14 mouse cellular contexts compared by ENCODE assay signal in the genomic region with DNA sequence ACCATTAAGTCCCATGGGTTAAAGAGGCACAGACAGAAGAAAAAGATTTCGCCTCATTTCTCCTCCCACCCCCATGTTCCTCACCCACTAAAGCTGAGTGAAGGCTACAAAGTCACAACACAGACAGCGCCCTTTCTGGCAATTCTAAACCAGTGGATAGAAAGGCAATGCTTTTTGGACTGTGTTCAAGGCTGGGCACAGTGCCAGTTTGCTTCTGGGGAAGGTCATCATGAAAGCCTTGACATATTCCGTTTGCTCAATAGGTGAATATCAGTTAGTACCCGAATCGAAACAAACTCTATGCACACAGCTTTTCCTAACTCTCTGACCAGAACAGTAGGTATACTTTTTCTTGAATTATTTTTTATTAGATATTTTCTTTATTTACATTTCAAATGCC. TPM values are rescaled to one million over a fixed set of nuclear protein-coding genes. Genes with fewer than 3 reads are reported as not detected.
DNase-seq lines count a peak whose midpoint lies in the region; ATAC-seq lines count a peak whose summit lies in the region.
"Had no signal": no experiment of that assay in that cellular context is flagged by ENCODE, and none has a peak within 500 bp of the region (broad histone marks: within the 10 kb centered on the region; RNA-seq: fewer than 3 reads in every experiment).

No protein-coding gene starts in this region.

- no peaks in the 10 kb centered on the region for H3K27me3 ChIP-seq in liver, embryonic 11.5 days (replicated peaks; ENCODE audit: control insufficient read depth, insufficient read depth, low read length)
- H3K27me3 ChIP-seq: limb, embryonic 15.5 days; midbrain, embryonic 12.5 days had no signal

- ATAC-seq in liver, embryonic 11.5 days (replicated peaks; ENCODE audit: low FRiP score): no peak
- ATAC-seq: forebrain, embryonic 16.5 days had no signal

- H3K4me3 ChIP-seq in liver, embryonic 11.5 days (ENCODE audit: low read depth, low read length): no peak overlapping the region
- H3K4me3 ChIP-seq: limb, embryonic 15.5 days; midbrain, embryonic 12.5 days had no signal

- no peaks in the 10 kb centered on the region for H3K9me3 ChIP-seq in liver, embryonic 11.5 days (ENCODE audit: control insufficient read depth, low read length)
- H3K9me3 ChIP-seq: limb, embryonic 15.5 days; midbrain, embryonic 12.5 days had no signal

- intact Hi-C loops in heart, postnatal 36 days (cut with DNase I): no loop called here

- no peaks in the 10 kb centered on the region for H3K36me3 ChIP-seq in liver, embryonic 11.5 days (ENCODE audit: control insufficient read depth, insufficient read depth, low read length)
- H3K36me3 ChIP-seq: G1E; limb, embryonic 15.5 days; midbrain, embryonic 12.5 days had no signal

- H3K9ac ChIP-seq in liver, embryonic 11.5 days (ENCODE audit: low read depth, low read length): no peak overlapping the region
- H3K9ac ChIP-seq: limb, embryonic 15.5 days; midbrain, embryonic 12.5 days had no signal

- no peak overlapping the region for H3K27ac ChIP-seq in liver, embryonic 11.5 days (ENCODE audit: low read depth, low read length)
- H3K27ac ChIP-seq: limb, embryonic 15.5 days; midbrain, embryonic 12.5 days had no signal

- 80% methylated on average over 5 of the region's 5 CpGs for WGBS in liver, embryonic 11.5 days

- peak; percentile 15 for DNase-seq in liver
- DNase-seq in liver, embryonic 11.5 days (ENCODE audit: low spot score): no peak
- DNase-seq in adrenal gland, postnatal 25 days: peak; percentile 93
- DNase-seq in heart, postnatal 36 days: peak; percentile 5 to 22
- peak; percentile 11 for DNase-seq in ovary, postnatal 10 days (ENCODE audit: low spot score)
- no peak for DNase-seq in cerebellum, adult 9-10 months
- DNase-seq in layer of hippocampus, postnatal 36 days: no peak

- H3K4me1 ChIP-seq in liver, embryonic 11.5 days (replicated peaks; ENCODE audit: control insufficient read depth, insufficient read depth, low read length): no peaks in the 10 kb centered on the region
- H3K4me1 ChIP-seq: limb, embryonic 15.5 days; midbrain, embryonic 12.5 days had no signal

- H3K4me2 ChIP-seq in liver, embryonic 11.5 days: no peak overlapping the region
- H3K4me2 ChIP-seq: limb, embryonic 15.5 days; midbrain, embryonic 12.5 days had no signal

RNA-seq across cellular contexts. Expression of a gene that starts 2.2 kb away (rescaled TPM):
- polyA plus RNA-seq in liver, embryonic 11.5 days (2014; fragmentation: Nextera tagmentation; extraction: Ambion mirVana): not detected in 2 replicates
- total RNA-seq in adrenal gland, postnatal 25 days (2021): 0.33 and 0.49 TPM in 2 replicates
- total RNA-seq in heart, postnatal 36 days (2021): not detected
- not detected for total RNA-seq in layer of hippocampus, postnatal 36 days (2021)
- total RNA-seq: hematopoietic stem cell, adult 5-6 weeks had no signal
- polyA plus RNA-seq: embryonic facial prominence, embryonic 11.5 days; forebrain, embryonic 16.5 days; G1E; limb, embryonic 15.5 days; midbrain, embryonic 12.5 days; spleen, adult 2 months had no signal

RNA-seq across cellular contexts. Expression of a gene that starts 8.4 kb away (rescaled TPM):
- not detected in 2 replicates for polyA plus RNA-seq in liver, embryonic 11.5 days (2014; fragmentation: Nextera tagmentation; extraction: Ambion mirVana)
- not detected in 2 replicates for total RNA-seq in adrenal gland, postnatal 25 days (2021)
- not detected for total RNA-seq in heart, postnatal 36 days (2021)
- total RNA-seq in layer of hippocampus, postnatal 36 days (2021): not detected
- total RNA-seq: hematopoietic stem cell, adult 5-6 weeks had no signal
- polyA plus RNA-seq: embryonic facial prominence, embryonic 11.5 days; forebrain, embryonic 16.5 days; G1E; limb, embryonic 15.5 days; midbrain, embryonic 12.5 days; spleen, adult 2 months had no signal

RNA-seq across cellular contexts. Expression of a gene that starts 30.1 kb away (rescaled TPM):
- not detected in 2 replicates for polyA plus RNA-seq in liver, embryonic 11.5 days (2014; fragmentation: Nextera tagmentation; extraction: Ambion mirVana)
- not detected in 2 replicates for total RNA-seq in adrenal gland, postnatal 25 days (2021)
- not detected for total RNA-seq in heart, postnatal 36 days (2021)
- not detected for total RNA-seq in layer of hippocampus, postnatal 36 days (2021)
- total RNA-seq: hematopoietic stem cell, adult 5-6 weeks had no signal
- polyA plus RNA-seq: embryonic facial prominence, embryonic 11.5 days; forebrain, embryonic 16.5 days; G1E; limb, embryonic 15.5 days; midbrain, embryonic 12.5 days; spleen, adult 2 months had no signal

RNA-seq across cellular contexts. Expression of a gene that starts 36.1 kb away (rescaled TPM):
- polyA plus RNA-seq in liver, embryonic 11.5 days (2014; fragmentation: Nextera tagmentation; extraction: Ambion mirVana): not detected in 2 replicates
- total RNA-seq in adrenal gland, postnatal 25 days (2021): not detected in 2 replicates
- not detected for total RNA-seq in heart, postnatal 36 days (2021)
- total RNA-seq in layer of hippocampus, postnatal 36 days (2021): not detected
- total RNA-seq: G1E; hematopoietic stem cell, adult 5-6 weeks had no signal
- polyA plus RNA-seq: embryonic facial prominence, embryonic 11.5 days; forebrain, embryonic 16.5 days; G1E; limb, embryonic 15.5 days; midbrain, embryonic 12.5 days; spleen, adult 2 months had no signal

RNA-seq across cellular contexts. Expression of a gene that starts 45.5 kb away (rescaled TPM):
- polyA plus RNA-seq in liver, embryonic 11.5 days (2014; fragmentation: Nextera tagmentation; extraction: Ambion mirVana): not detected in 2 replicates
- not detected in 2 replicates for total RNA-seq in adrenal gland, postnatal 25 days (2021)
- total RNA-seq in heart, postnatal 36 days (2021): not detected
- total RNA-seq in layer of hippocampus, postnatal 36 days (2021): not detected
- total RNA-seq: hematopoietic stem cell, adult 5-6 weeks had no signal
- polyA plus RNA-seq: embryonic facial prominence, embryonic 11.5 days; forebrain, embryonic 16.5 days; G1E; limb, embryonic 15.5 days; midbrain, embryonic 12.5 days; spleen, adult 2 months had no signal

Comparison
In these comparisons a context has a peak if more than half of its experiments do, and no peak if none do; other contexts are left out.
1. DNase-seq: peak in liver (single experiment), adrenal gland, postnatal 25 days (single experiment), heart, postnatal 36 days (2 of 2) and ovary, postnatal 10 days (single experiment); none in liver, embryonic 11.5 days (single experiment), cerebellum, adult 9-10 months (single experiment) and layer of hippocampus, postnatal 36 days (0 of 2).